Comparison of ENCODE assay signal across 9 mouse cellular contexts in genomic region chr4:129771314-129771671, GRCm38 (mm10). TPM values are rescaled to one million over a fixed set of nuclear protein-coding genes. Genes with fewer than 3 reads are reported as not detected.
A peak's percentile ranks its signal among the peaks of the same experiment; 100 is the strongest.
DNase-seq lines count a peak whose midpoint lies in the region; ATAC-seq and TF ChIP-seq lines count a peak whose summit lies in the region.
"Had no signal": no experiment of that assay in that cellular context is flagged by ENCODE, and none has a peak within 500 bp of the region (broad histone marks: within the 10 kb centered on the region; RNA-seq: fewer than 3 reads in every experiment).

No protein-coding gene starts in this region.

- no peak for ATAC-seq in heart, embryonic 12.5 days (ENCODE audit: insufficient number of reproducible peaks, low FRiP score)
- ATAC-seq in hindbrain, embryonic 12.5 days (ENCODE audit: low FRiP score), result no peak

- WGBS in heart, embryonic 12.5 days, result 26% methylated on average over 7 of the region's 7 CpGs
- WGBS in heart, adult 2 months, result 20% methylated on average over 7 of the region's 7 CpGs
- WGBS in hindbrain, embryonic 12.5 days, result 16% methylated on average over 7 of the region's 7 CpGs
- WGBS in midbrain, embryonic 10.5 days, result 26% methylated on average over 7 of the region's 7 CpGs

- intact Hi-C loops in heart, adult 2 months (cut with DNase I), result no loop called here

- no peak overlapping the region for H3K27ac ChIP-seq in heart, embryonic 12.5 days (ENCODE audit: poor library complexity, severe bottlenecking)
- H3K27ac ChIP-seq in heart, adult 2 months, result no peak overlapping the region
- peak overlapping the region; percentile 60; the same call in 1 of the 2 replicates for H3K27ac ChIP-seq in hindbrain, embryonic 12.5 days
- no peak overlapping the region for H3K27ac ChIP-seq in midbrain, embryonic 10.5 days (replicated peaks)

- H3K9ac ChIP-seq in heart, embryonic 12.5 days, result peak overlapping the region; percentile 26; the same call in 1 of the 2 replicates
- no peak overlapping the region for H3K9ac ChIP-seq in heart, adult 2 months (ENCODE audit: low read depth, low read length)
- no peak overlapping the region; the same call in 1 of the 2 replicates for H3K9ac ChIP-seq in hindbrain, embryonic 12.5 days

- no peaks in the 10 kb centered on the region for H3K9me3 ChIP-seq in heart, embryonic 12.5 days (replicated peaks)
- no peaks in the 10 kb centered on the region for H3K9me3 ChIP-seq in E14TG2a.4 (ENCODE audit: low read length)
- H3K9me3 ChIP-seq in hindbrain, embryonic 12.5 days (replicated peaks), result no peaks in the 10 kb centered on the region
- no peaks in the 10 kb centered on the region for H3K9me3 ChIP-seq in midbrain, embryonic 10.5 days (replicated peaks)

- H3K4me3 ChIP-seq in heart, embryonic 12.5 days, result peak overlapping the region; percentile 22; the same call in 1 of the 2 replicates
- no peak overlapping the region for H3K4me3 ChIP-seq in heart, adult 2 months
- H3K4me3 ChIP-seq in E14TG2a.4 (replicated peaks; ENCODE audit: low read length), result 0 out of 2 replicates have a peak overlapping the region, but pooled peaks have one; percentile 32
- H3K4me3 ChIP-seq in hindbrain, embryonic 12.5 days, result no peak overlapping the region
- H3K4me3 ChIP-seq in midbrain, embryonic 10.5 days, result 0 out of 2 replicates have a peak overlapping the region, but pooled peaks have one; percentile 16

- peaks cover 13% of the 10 kb centered on the region for H3K4me1 ChIP-seq in heart, embryonic 12.5 days (replicated peaks)
- peaks cover 4% of the 10 kb centered on the region for H3K4me1 ChIP-seq in heart, adult 2 months (ENCODE audit: control insufficient read depth, insufficient read depth, low read length)
- H3K4me1 ChIP-seq in E14TG2a.4 (replicated peaks; ENCODE audit: low read depth, low read length), result peaks cover 15% of the 10 kb centered on the region
- H3K4me1 ChIP-seq in hindbrain, embryonic 12.5 days, result peaks cover 25% of the 10 kb centered on the region
- H3K4me1 ChIP-seq in midbrain, embryonic 10.5 days, result peaks cover 25% of the 10 kb centered on the region

- DNase-seq in heart, adult 2 months, result no peak
- DNase-seq in midbrain, embryonic 10.5 days (ENCODE audit: low spot score), result no peak
- no peak for DNase-seq in cerebellum, adult 18-20 months
- no peak for DNase-seq in urinary bladder, postnatal 36 days (ENCODE audit: low spot score in 2 of 2)
- DNase-seq in frontal cortex, postnatal 10 days (ENCODE audit: low spot score in 2 of 2), result no peak

- H3K4me2 ChIP-seq in heart, embryonic 12.5 days, result peak overlapping the region; percentile 63
- peak overlapping the region; percentile 39 for H3K4me2 ChIP-seq in hindbrain, embryonic 12.5 days (replicated peaks)

- H3K27me3 ChIP-seq in heart, embryonic 12.5 days (replicated peaks), result peaks cover 8% of the 10 kb centered on the region; the same call in 1 of the 2 replicates
- no peaks in the 10 kb centered on the region; the same call in none of the 2 replicates for H3K27me3 ChIP-seq in heart, adult 2 months (ENCODE audit: control insufficient read depth, insufficient read depth, low read length)
- peaks cover 41% of the 10 kb centered on the region for H3K27me3 ChIP-seq in E14TG2a.4 (ENCODE audit: insufficient read depth, low read length)
- H3K27me3 ChIP-seq in hindbrain, embryonic 12.5 days, result no peaks in the 10 kb centered on the region
- H3K27me3 ChIP-seq in midbrain, embryonic 10.5 days (ENCODE audit: low read depth, poor library complexity, severe bottlenecking), result peaks cover 29% of the 10 kb centered on the region
- H3K27me3 ChIP-seq: CH12.LX had no signal

- H3K79me2 ChIP-seq in heart, adult 2 months (replicated peaks; ENCODE audit: control insufficient read depth, insufficient read depth, low read length), result no peaks in the 10 kb centered on the region

- H3K36me3 ChIP-seq in heart, embryonic 12.5 days, result no peaks in the 10 kb centered on the region
- no peaks in the 10 kb centered on the region for H3K36me3 ChIP-seq in heart, adult 2 months (ENCODE audit: control insufficient read depth, insufficient read depth, low read length)
- no peaks in the 10 kb centered on the region for H3K36me3 ChIP-seq in E14TG2a.4 (ENCODE audit: insufficient read depth, low read length)
- H3K36me3 ChIP-seq in hindbrain, embryonic 12.5 days, result no peaks in the 10 kb centered on the region
- H3K36me3 ChIP-seq in midbrain, embryonic 10.5 days, result no peaks in the 10 kb centered on the region

- TF ChIP-seq CTCF in heart, adult 2 months (IDR thresholded peaks at IDR 0.05), result no peak
- no peak for TF ChIP-seq CTCF in E14TG2a.4 (conservative IDR thresholded peaks at IDR 0.05; ENCODE audit: low read length)

- TF ChIP-seq POLR2A in heart, adult 2 months (IDR thresholded peaks at IDR 0.05; ENCODE audit: insufficient read depth, low read depth, low read length), result no peak

- TF ChIP-seq EP300 in heart, adult 2 months (IDR thresholded peaks at IDR 0.05; ENCODE audit: insufficient read depth, low read depth, low read length), result no peak

RNA-seq across cellular contexts. Expression of gene Khdrbs1, which starts 29.2 kb away (rescaled TPM):
- 106 and 108 TPM in 2 replicates for polyA plus RNA-seq in heart, embryonic 12.5 days (2016; fragmentation: Nextera tagmentation; extraction: Ambion mirVana)
- total RNA-seq in heart, adult 2 months (2021), result 10 to 100 TPM; 38.1 to 41.7 TPM
- polyA plus RNA-seq in heart, adult 2 months (2012; rRNA removed), result 11.4 and 11.7 TPM in 2 replicates
- 215 and 227 TPM in 2 replicates for polyA plus RNA-seq in hindbrain, embryonic 12.5 days (2016; fragmentation: Nextera tagmentation; extraction: Ambion mirVana)
- polyA plus RNA-seq in midbrain, embryonic 10.5 days (2016; fragmentation: Nextera tagmentation; extraction: Ambion mirVana), result 152 and 162 TPM in 2 replicates

RNA-seq across cellular contexts. Expression of gene Ptp4a2, which starts 39.7 kb away (rescaled TPM):
- 372 and 428 TPM in 2 replicates for polyA plus RNA-seq in heart, embryonic 12.5 days (2016; fragmentation: Nextera tagmentation; extraction: Ambion mirVana)
- 100 to 1,000 TPM; 194 to 199 TPM for total RNA-seq in heart, adult 2 months (2021)
- polyA plus RNA-seq in heart, adult 2 months (2012; rRNA removed), result 51.6 and 110 TPM in 2 replicates
- 347 and 360 TPM in 2 replicates for polyA plus RNA-seq in hindbrain, embryonic 12.5 days (2016; fragmentation: Nextera tagmentation; extraction: Ambion mirVana)
- polyA plus RNA-seq in midbrain, embryonic 10.5 days (2016; fragmentation: Nextera tagmentation; extraction: Ambion mirVana), result 307 and 309 TPM in 2 replicates

Comparison
In these comparisons a context has a peak if more than half of its experiments do, and no peak if none do; other contexts are left out.
1. H3K4me3 ChIP-seq: peak in heart, embryonic 12.5 days (single experiment), E14TG2a.4 (single experiment) and midbrain, embryonic 10.5 days (single experiment); none in heart, adult 2 months (single experiment) and hindbrain, embryonic 12.5 days (single experiment).